In the genomic region with DNA sequence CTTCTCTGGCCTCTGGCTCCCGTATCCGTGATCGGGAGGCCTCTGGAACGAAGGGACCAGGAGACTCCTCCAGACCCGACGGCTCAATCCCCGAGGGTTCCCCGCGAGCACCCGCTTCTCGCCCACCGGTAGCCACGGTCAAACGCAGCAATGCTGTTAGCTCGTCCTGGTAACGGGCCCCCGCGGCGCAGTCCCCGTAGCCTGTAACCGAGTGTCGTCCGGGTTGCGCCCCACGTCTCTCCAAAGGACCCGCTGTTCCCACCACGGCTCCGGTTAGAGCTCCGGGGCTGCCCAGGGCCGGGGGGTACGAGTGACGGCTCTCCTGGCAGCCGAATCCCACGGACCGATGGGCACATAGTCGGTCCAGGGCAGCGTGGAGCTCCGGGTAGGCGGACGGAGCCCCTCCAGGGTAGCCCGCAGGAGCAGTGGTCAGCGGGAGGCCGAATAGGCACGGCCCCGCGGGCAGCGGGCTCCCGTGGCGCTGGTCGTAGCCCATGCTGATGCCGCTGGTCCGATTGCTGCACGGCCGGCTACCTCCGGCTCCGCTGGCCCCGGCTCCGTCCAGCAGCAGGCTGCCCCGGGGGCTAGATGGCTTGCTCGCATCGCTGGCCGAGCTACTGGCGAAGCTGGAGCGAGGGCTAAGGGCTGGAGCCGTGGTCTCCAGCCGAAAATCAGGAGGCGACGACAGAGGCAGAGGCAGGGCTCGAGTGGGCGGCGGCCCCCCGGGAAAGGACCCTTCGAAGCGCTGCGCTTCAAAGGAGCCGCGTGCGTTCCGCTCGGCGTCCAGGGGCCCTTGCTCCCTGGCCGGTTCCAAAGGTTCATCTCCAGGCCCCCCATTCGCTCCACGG, we compare ENCODE assay signal across 8 mouse cellular contexts. TPM values are rescaled to one million over a fixed set of nuclear protein-coding genes. Genes with fewer than 3 reads are reported as not detected.
DNase-seq lines count a peak whose midpoint lies in the region; ATAC-seq and TF ChIP-seq lines count a peak whose summit lies in the region.

No protein-coding gene starts in this region.

- TF ChIP-seq CTCF in left cerebral cortex, adult 2 months (IDR thresholded peaks at IDR 0.05): no peak

- H3K27me3 ChIP-seq in heart, embryonic 15.5 days: no peaks in the 10 kb centered on the region
- H3K27me3 ChIP-seq in midbrain, embryonic 16.5 days (ENCODE audit: control insufficient read depth, insufficient read depth, low read depth, low read length): peaks cover 15% of the 10 kb centered on the region

- peaks cover 46% of the 10 kb centered on the region for H3K4me1 ChIP-seq in heart, embryonic 15.5 days (replicated peaks)
- peaks cover 22% of the 10 kb centered on the region for H3K4me1 ChIP-seq in midbrain, embryonic 16.5 days (ENCODE audit: control insufficient read depth, insufficient read depth, low read length)

- no peaks in the 10 kb centered on the region for H3K9me3 ChIP-seq in heart, embryonic 15.5 days (replicated peaks)
- no peaks in the 10 kb centered on the region for H3K9me3 ChIP-seq in midbrain, embryonic 16.5 days (replicated peaks; ENCODE audit: control insufficient read depth, low read length, poor library complexity, severe bottlenecking)

- peaks cover 6% of the 10 kb centered on the region for H3K36me3 ChIP-seq in heart, embryonic 15.5 days
- H3K36me3 ChIP-seq in midbrain, embryonic 16.5 days (ENCODE audit: control insufficient read depth, insufficient read depth, low read length): no peaks in the 10 kb centered on the region

- H3K9ac ChIP-seq in heart, embryonic 15.5 days: peak overlapping the region; percentile 93
- H3K9ac ChIP-seq in midbrain, embryonic 16.5 days (ENCODE audit: low read depth, low read length): peak overlapping the region; percentile 60

- WGBS in heart, embryonic 15.5 days: under 1% methylated on average over 84 of the region's 84 CpGs
- WGBS in midbrain, embryonic 16.5 days: under 1% methylated on average over 78 of the region's 84 CpGs

- H3K4me2 ChIP-seq in heart, embryonic 15.5 days: peak overlapping the region; percentile 84
- H3K4me2 ChIP-seq in midbrain, embryonic 16.5 days (ENCODE audit: low read length): peak overlapping the region; percentile 74

- intact Hi-C loops in left cerebral cortex, adult 2 months (cut with DNase I): no loop called here

- H3K27ac ChIP-seq in left cerebral cortex, adult 2 months: no peak overlapping the region
- peak overlapping the region; percentile 93 for H3K27ac ChIP-seq in heart, embryonic 15.5 days
- no peak overlapping the region for H3K27ac ChIP-seq in midbrain, embryonic 16.5 days (ENCODE audit: low read length)

- DNase-seq in left cerebral cortex, adult 2 months (ENCODE audit: extremely low spot score in 1 of 2, low spot score in 2 of 2): no peak
- no peak for DNase-seq in left cerebral cortex, adult 9 months (ENCODE audit: low spot score in 2 of 2)
- DNase-seq in adrenal gland, postnatal 36 days: peak; percentile 49 to 69
- peak; percentile 62 for DNase-seq in kidney, postnatal 14 days
- DNase-seq in layer of hippocampus, postnatal 36 days: no peak
- no peak for DNase-seq in cerebellum, postnatal 36 days

- ATAC-seq in heart, embryonic 15.5 days (replicated peaks; ENCODE audit: insufficient number of reproducible peaks, insufficient read depth, low FRiP score, low read depth): no peak
- 0 out of 2 replicates have a peak, but pooled peaks have one; percentile 5 for ATAC-seq in midbrain, embryonic 16.5 days

- peak overlapping the region; percentile 53 for H3K4me3 ChIP-seq in left cerebral cortex, adult 2 months
- H3K4me3 ChIP-seq in heart, embryonic 15.5 days: peak overlapping the region; percentile 81
- H3K4me3 ChIP-seq in midbrain, embryonic 16.5 days (ENCODE audit: low read depth, low read length): peak overlapping the region; percentile 49

RNA-seq across cellular contexts. Expression of gene Ajuba, which starts 0.9 kb away (rescaled TPM):
- total RNA-seq in left cerebral cortex, adult 2 months (2021): 1 to 10 TPM; 1.3 to 2.8 TPM
- total RNA-seq in adrenal gland, postnatal 36 days (2021): 10 to 100 TPM; 17.5 to 24.8 TPM
- polyA plus RNA-seq in heart, embryonic 15.5 days (2015; fragmentation: Nextera tagmentation; extraction: Ambion mirVana): 23.1 and 35.5 TPM in 2 replicates
- polyA plus RNA-seq in midbrain, embryonic 16.5 days (2015; fragmentation: Nextera tagmentation; extraction: Ambion mirVana): 4.6 and 5.5 TPM in 2 replicates
- 1 to 10 TPM in 1 of 2 experiments, under 1 TPM in 1; 0.95 to 1.5 TPM for total RNA-seq in layer of hippocampus, postnatal 36 days (2021)

RNA-seq across cellular contexts. Expression of gene Haus4, which starts 22.0 kb away (rescaled TPM):
- 1 to 10 TPM; 2.2 to 2.7 TPM for total RNA-seq in left cerebral cortex, adult 2 months (2021)
- total RNA-seq in adrenal gland, postnatal 36 days (2021): 10 to 100 TPM; 22.5 to 27.0 TPM
- polyA plus RNA-seq in heart, embryonic 15.5 days (2015; fragmentation: Nextera tagmentation; extraction: Ambion mirVana): 34.0 and 39.8 TPM in 2 replicates
- 12.9 and 13.1 TPM in 2 replicates for polyA plus RNA-seq in midbrain, embryonic 16.5 days (2015; fragmentation: Nextera tagmentation; extraction: Ambion mirVana)
- total RNA-seq in layer of hippocampus, postnatal 36 days (2021): 1 to 10 TPM; 4.0 to 5.3 TPM

RNA-seq across cellular contexts. Expression of gene 4931414P19Rik, which starts 29.3 kb away (rescaled TPM):
- total RNA-seq in left cerebral cortex, adult 2 months (2021): 1 to 10 TPM; 8.3 to 9.0 TPM
- total RNA-seq in adrenal gland, postnatal 36 days (2021): 1 to 10 TPM; 4.3 to 6.0 TPM
- polyA plus RNA-seq in heart, embryonic 15.5 days (2015; fragmentation: Nextera tagmentation; extraction: Ambion mirVana): 4.8 and 5.0 TPM in 2 replicates
- polyA plus RNA-seq in midbrain, embryonic 16.5 days (2015; fragmentation: Nextera tagmentation; extraction: Ambion mirVana): 5.2 and 5.6 TPM in 2 replicates
- total RNA-seq in layer of hippocampus, postnatal 36 days (2021): 1 to 10 TPM; 4.7 to 5.5 TPM

RNA-seq across cellular contexts. Expression of gene Psmb5, which starts 41.4 kb away (rescaled TPM):
- total RNA-seq in left cerebral cortex, adult 2 months (2021): 100 to 1,000 TPM; 166 to 167 TPM
- 100 to 1,000 TPM; 347 to 407 TPM for total RNA-seq in adrenal gland, postnatal 36 days (2021)
- polyA plus RNA-seq in heart, embryonic 15.5 days (2015; fragmentation: Nextera tagmentation; extraction: Ambion mirVana): 294 and 335 TPM in 2 replicates
- 412 and 432 TPM in 2 replicates for polyA plus RNA-seq in midbrain, embryonic 16.5 days (2015; fragmentation: Nextera tagmentation; extraction: Ambion mirVana)
- total RNA-seq in layer of hippocampus, postnatal 36 days (2021): 100 to 1,000 TPM; 203 to 230 TPM

RNA-seq across cellular contexts. Expression of gene Psmb11, which starts 44.8 kb away (rescaled TPM):
- total RNA-seq in left cerebral cortex, adult 2 months (2021): not detected
- total RNA-seq in adrenal gland, postnatal 36 days (2021): not detected
- 1.7 and 17.6 TPM in 2 replicates for polyA plus RNA-seq in heart, embryonic 15.5 days (2015; fragmentation: Nextera tagmentation; extraction: Ambion mirVana)
- 0.06 TPM in 1 of 2 replicates, not detected in the other for polyA plus RNA-seq in midbrain, embryonic 16.5 days (2015; fragmentation: Nextera tagmentation; extraction: Ambion mirVana)
- total RNA-seq in layer of hippocampus, postnatal 36 days (2021): under 1 TPM; 0.23 to 0.27 TPM

Comparison
In these comparisons a context has a peak if more than half of its experiments do, and no peak if none do; other contexts are left out.
1. DNase-seq: peak in adrenal gland, postnatal 36 days (2 of 2) and kidney, postnatal 14 days (single experiment); none in left cerebral cortex, adult 2 months (0 of 2), left cerebral cortex, adult 9 months (0 of 2), layer of hippocampus, postnatal 36 days (0 of 2) and cerebellum, postnatal 36 days (0 of 2).
2. RNA of gene Ajuba, which starts 0.9 kb away (total RNA-seq): 17.5 to 24.8 TPM in adrenal gland, postnatal 36 days; 1.3 to 2.8 TPM in left cerebral cortex, adult 2 months and 0.95 to 1.5 TPM in layer of hippocampus, postnatal 36 days; every median in the first group is over 4 times any median in the second.
3. Peak in every context shown above with its lines, with median percentiles within 50 percentile points of each other: H3K4me3 ChIP-seq.